Mouse (Mus musculus) adrenal gland, postnatal 4 days (tissue): ENCODE data around the gene Abcb6. TPM values are rescaled to one million over a fixed set of nuclear protein-coding genes. Genes with fewer than 3 reads are reported as not detected.

Experiments
- DNase-seq, 2 experiments: peaks; one replicate each; pipeline ENCODE4 v3.0.0; 2021 to 2022; ENCODE audit warnings: low spot score in 2 of 2, mixed read lengths in 2 of 2
- total RNA-seq, 2 experiments: library from RNA; stranded (reverse); gene quantifications; 2 replicates each; pipeline ENCODE4 v1.2.3; 2021

Abcb6 gene
- total RNA-seq, 2 experiments from 2014 or later, result 42.1 TPM

DNA sequence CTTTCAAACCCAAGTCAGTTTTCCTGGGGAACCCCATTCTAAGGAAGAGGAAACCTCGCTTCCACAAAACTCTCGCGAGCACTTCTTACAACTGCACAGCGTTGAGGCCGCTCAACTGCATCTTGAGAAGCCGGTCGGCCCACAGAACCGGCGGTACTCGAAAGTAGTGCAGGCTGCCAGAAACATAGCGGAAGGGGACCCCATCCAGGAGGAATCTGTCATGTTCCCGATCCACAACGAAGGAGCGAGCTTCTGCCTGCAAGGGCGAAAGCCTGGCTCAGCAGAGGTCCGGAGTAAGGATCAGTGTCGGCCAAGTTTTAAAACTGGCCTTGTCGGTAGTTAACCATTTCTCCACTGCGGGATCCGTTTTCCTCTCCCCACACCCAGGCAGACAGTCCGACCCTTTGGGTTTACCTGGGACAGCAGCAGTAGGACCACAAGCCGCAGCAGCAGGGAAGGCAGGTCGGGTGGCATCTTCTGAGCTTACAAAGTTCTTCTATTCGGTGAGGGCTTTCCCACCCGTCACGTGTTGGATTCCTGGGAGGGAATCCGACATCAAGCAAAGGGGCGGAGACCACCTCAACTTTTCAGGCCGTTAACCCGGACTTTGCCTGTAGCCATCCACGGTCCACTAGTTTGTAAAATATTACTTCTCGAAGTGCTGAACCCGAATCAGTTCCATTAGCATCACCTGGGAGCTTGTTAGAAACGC is 28.9 kb upstream of the Abcb6 start:
- no peak for DNase-seq

DNA sequence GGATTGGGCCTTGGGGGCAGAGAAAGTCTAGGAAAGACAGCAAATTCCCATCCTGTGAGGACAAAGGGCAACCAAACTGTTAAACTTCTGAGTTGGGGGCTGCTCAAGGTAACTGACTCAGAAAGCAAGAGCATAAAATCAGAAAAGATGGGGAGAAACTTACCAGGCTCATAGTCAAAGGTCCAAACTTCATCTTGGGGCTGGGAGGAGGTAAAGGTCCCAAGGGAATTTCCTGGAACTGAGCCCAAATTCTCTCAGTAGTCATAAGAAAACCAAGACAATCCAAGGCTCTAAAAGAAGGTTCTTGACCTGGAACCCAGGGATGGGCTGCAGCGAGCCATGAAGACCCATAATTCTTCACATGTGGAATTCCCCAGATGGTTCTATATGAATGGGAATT is 21.0 kb upstream of the Abcb6 start:
- DNase-seq, result no peak

- no peak for DNase-seq
Observed at GRCm38 (mm10) chr1:75192452-75192851, 12.3 kb upstream of the Abcb6 start.

DNA sequence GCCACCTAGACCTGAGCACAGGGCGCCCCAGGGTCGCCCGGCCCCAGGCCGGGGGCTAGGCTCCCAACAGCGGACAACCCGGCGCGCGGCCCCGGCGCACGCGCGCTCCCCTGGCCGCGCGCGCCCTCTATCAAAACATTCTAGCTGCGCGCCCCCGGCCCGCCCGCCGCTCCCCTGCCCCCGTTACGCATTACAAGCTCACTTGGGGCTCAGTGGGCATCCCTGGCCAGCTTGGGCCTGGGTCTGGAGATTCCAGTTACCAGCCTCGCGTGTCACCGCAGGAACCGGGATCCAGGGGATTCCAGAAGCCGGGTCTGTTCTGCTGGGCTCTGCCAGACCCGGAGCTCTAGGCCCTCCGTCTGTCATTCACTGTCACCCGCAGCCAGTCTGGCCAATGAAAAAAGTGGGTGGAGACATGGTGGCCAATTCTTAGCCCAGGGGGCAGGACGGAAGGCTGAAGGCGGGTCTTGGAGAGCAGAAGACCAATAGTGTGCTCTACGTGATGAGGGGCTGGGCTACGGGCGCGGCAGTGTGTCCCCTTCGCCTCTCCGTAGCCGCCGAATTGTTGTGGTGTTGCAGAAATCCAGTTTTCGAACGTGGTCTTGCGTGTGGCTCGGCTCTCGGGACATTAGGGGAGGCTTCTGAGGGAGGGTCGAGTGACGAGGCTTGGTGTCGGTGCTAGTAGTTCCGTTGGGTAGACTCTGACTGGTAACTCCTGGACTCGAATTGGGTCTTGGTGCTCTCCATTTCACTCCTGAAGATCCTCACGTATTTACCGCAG is 11.6 kb upstream of the Abcb6 start, which contains the start of the genes Ankzf1 and Atg9a:
Gene Ankzf1, plus strand, starts transcription at position 530 of the 781 bp plus-strand sequence.
Gene Atg9a, minus strand, starts transcription at position 575 of the 781 bp plus-strand sequence.
- peak; percentile 65 to 93 for DNase-seq

GRCm38 (mm10) chr1:75191258-75191621 is 11.0 kb upstream of the Abcb6 start:
- no peak for DNase-seq

DNA sequence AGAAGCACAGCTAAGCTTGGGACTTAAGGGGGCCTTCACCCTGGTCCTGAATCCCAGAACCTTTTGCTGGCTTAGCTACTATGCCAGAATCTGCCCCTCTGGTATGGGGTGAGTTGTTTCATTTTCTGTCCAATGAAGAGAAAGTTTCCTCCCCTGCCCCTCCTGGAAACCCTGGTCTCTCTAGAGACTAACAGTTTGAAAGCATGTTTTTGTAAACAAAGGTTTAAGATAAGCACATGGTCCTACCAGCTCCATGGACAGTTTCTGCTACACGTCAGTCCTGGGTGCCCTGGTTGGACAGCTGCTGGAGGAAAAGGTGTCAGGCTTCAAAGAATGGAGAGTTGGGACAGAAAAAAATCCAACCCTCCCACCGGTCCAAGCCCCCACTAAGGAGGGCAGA is 10.4 kb upstream of the Abcb6 start:
- DNase-seq, result no peak

DNA sequence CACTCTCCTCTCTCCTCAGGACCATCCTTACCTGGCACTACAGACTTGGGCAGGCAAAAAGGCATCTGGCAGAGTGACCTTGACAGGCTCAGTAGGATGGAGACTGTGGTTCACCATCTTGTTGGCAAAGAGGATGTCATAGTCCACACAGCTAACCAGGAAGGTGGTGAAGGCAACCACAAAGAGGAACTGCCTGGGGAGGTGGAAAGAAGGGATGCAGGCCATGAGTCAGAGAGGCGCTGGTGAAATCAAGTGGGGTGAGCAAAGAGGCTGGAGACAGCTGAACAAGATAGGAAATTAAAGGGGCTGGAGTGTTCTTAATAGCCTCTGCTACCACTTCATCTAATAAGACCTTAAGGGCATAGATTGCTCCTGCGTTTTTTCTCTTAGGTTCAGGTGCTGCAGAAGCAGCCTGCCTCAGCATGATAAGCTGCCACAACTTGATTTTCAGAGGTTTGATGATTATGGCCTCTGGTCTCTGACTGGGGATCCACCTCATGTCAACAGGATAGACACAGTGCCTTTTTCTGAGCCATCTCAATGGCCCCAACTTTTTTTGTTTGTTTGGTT is 7.8 kb upstream of the Abcb6 start:
- no peak for DNase-seq

DNA sequence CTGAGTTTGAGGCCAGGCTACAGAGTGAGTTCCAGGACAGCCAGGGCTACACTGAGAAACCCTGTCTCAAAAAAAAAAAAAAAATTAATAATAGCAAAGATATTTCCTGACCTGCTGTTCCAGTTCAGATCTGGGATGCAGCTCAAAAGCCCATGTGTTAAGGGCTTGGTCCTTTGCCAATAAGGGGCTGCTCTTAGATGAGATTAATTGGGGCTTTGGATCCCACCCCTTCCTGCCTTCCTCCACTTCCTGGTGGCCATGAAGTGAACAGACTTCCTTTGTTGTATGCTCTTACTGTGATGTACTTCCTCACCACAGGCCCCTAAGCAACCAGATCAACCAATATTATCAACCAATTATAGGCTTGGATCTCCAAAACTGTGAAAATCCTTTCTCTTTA is 6.9 kb upstream of the Abcb6 start:
- DNase-seq, result no peak

DNA sequence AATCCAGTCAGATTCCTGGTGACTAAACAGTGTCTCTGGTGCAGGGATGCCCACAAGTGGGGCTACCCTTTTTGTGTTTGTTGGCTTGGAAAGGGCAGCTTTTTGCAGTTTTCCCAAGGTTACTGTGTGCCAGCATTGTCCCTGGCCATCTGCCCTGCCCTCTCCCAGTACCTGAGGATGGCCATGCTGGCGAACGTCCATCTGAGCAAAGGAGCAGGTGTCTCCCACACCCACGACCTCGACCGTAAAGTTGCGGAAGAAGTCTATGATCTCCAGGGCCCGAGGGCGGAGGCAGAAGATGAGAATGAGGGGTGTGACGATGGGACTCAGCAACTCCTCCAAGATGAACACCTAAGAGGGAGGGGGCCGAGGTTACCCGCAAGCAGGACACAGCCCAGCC is 5.3 kb upstream of the Abcb6 start:
- no peak for DNase-seq

- no peak for DNase-seq
Observed at GRCm38 (mm10) chr1:75182160-75182559, 2.0 kb upstream of the Abcb6 start.

- no peak for DNase-seq
Observed at GRCm38 (mm10) chr1:75181377-75181870, 1.2 kb upstream of the Abcb6 start.

DNA sequence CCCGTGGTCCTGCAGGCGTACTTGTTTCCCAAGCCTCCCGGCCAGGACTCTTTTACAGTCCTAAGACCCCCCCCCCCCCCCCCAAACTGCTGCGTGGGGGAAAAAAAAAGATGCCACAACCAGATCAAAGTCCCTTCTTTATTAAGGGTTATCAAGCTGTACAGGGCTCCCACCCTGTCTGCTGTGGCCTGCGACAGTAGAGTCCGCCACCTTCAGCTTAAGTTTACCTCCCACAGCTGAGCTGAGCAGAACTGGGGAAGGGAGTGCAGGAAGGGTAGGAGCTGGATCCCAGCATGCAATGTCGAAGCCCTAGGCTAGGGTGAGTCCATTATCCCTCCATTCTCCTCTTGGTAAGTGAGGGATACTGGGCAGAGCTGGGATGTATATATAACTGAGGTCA is 549 bp upstream of the Abcb6 start:
- DNase-seq, result no peak

GRCm38 (mm10) chr1:75179334-75180104 is 673 bp downstream of the Abcb6 start:
- DNase-seq, result no peak

DNA sequence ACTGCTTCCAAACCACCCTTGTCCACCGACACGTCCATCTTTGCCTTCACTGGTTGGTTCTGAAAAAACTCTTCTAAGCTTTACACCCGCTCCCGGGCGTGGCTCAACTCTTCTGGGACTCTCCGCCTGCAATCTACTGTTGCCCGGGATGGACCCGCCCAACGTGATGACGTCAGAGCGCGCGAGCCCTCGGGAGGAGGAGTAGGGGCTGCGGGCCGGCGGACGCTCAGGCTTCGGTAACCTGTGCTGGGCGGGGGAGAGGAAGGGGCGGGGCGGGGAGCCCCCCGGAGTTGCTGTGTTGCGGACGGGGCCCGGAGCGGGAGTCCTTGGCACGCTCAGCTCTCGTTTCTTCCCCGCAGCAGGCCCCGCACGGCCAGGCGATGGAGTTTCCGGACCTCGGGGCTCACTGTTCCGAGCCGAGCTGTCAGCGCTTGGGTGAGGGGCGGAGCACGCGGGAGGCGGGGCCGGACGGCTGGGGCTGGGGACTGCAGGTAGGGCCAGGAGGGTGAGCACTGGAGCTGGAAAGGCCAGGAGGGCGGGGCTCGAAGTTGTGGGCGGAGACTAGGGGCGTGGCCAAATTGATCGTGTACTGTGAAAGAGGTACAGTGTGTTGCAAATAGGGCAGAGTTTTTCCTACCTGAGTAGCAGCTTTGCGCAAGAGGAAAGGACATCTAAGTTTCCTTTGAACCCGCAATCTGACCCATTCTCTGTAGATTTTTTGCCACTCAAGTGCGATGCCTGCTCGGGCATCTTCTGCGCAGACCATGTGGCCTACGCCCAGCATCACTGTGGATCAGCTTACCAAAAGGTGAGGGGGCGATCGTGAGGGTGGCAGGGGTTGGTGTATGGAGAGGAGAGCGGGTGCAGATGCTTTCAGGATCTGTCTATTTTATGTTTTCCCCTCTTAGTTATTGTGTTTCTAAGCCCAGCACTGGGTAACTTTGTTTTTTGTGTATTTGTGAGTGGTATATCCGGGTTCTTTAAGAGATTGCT is 11.4 kb downstream of the Abcb6 start, which contains the start of gene Zfand2b:
Gene Zfand2b, plus strand, starts transcription at position 175 of the 993 bp plus-strand sequence.
- peak; percentile 85 to 95 for DNase-seq

- DNase-seq, result no peak
Observed at GRCm38 (mm10) chr1:75168093-75168471, 12.1 kb downstream of the Abcb6 start.

- DNase-seq, result no peak
Observed at GRCm38 (mm10) chr1:75160256-75160617, 20.0 kb downstream of the Abcb6 start.

DNA sequence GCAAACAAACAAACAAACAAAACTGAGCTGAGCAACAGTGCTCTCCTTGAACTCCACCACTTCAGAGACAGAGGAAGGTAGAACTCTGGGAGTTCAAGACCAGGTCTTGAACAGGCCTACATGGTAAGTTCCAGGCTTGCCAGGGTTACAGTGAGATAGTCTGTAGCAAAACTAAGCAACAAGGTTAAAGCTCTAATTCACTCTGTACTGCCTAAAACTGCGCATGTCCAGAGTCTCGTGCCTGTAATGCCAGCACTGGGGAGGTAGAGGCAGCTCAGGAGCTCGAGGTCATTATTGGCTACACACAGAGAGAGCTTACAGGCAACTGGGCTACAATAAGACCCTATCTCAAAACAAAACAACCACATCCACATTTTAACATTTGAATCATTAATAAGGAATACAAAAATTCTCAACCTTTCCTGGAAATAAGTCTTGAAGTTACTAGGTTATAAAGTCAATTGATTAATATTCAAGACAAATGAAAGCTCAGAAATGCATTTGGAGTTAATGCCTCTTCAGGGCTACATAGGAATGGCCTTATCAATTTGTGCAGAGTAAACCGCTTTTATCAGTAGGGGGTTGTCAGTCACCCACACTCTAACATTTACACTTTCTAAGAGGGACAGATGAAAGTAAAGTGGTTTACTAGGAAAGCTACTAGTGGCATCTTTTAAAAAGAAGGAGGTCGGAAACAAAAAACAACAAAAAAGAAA is 20.5 kb downstream of the Abcb6 start:
- DNase-seq, result no peak

- no peak for DNase-seq
Observed at GRCm38 (mm10) chr1:75158990-75159389, 21.2 kb downstream of the Abcb6 start.

GRCm38 (mm10) chr1:75155837-75156236 is 24.4 kb downstream of the Abcb6 start:
- no peak for DNase-seq
